8 mouse cellular contexts compared by ENCODE assay signal in the genomic region with DNA sequence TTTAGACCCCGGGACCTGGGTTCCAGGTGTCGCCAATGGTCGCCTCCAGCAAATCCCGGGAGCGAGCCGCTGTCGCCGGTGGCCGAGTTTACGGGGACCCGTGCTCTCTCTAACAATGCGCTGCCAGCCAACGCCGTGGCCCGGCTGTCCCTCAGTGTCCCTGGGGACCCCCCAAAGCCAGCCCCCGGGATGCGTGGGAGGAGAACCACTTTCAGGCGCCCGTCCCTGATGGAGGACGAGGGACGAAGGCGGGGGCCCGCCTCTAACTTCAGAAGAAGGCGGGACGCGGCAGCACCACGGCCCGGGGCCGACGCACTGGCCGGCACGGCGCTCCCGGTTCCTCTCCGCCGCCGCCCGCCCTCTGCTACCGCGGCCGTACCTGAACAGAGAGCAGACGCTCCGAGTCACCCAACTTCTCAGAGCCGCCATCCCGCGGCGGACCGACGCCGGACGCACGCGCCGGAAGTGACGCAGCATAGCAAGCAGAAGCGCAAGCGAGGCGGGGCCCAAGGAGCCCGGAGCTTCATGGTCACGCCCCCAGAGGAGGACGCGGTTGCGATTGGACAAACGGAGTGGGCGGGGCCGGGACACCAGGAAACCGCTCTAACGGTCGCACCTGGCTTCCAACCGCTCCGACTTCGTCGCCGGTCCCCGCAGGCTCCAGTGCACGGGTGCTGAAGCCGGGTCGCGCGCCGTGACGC. TPM values are rescaled to one million over a fixed set of nuclear protein-coding genes. Genes with fewer than 3 reads are reported as not detected.
DNase-seq lines count a peak whose midpoint lies in the region; ATAC-seq lines count a peak whose summit lies in the region.

A gene (minus strand): TSS at position 485 of the 701 bp plus-strand sequence.

- H3K27me3 ChIP-seq in lung, embryonic 16.5 days (ENCODE audit: control insufficient read depth, insufficient read depth, low read depth, low read length) = no peaks in the 10 kb centered on the region

- H3K4me1 ChIP-seq in lung, embryonic 16.5 days (replicated peaks; ENCODE audit: control insufficient read depth, insufficient read depth, low read length) = peaks cover 11% of the 10 kb centered on the region

- peak within 1 kb of the TSS; percentile 24; the same call in 1 of the 2 replicates for H3K27ac ChIP-seq in lung, embryonic 16.5 days (ENCODE audit: low read length)

- no peaks in the 10 kb centered on the region for H3K9me3 ChIP-seq in lung, embryonic 16.5 days (ENCODE audit: control insufficient read depth, low read length)

- H3K36me3 ChIP-seq in lung, embryonic 16.5 days (ENCODE audit: control insufficient read depth, insufficient read depth, low read length) = no peaks in the 10 kb centered on the region; the same call in 1 of the 2 replicates

- H3K4me2 ChIP-seq in lung, embryonic 16.5 days (ENCODE audit: low read depth, low read length) = peak within 1 kb of the TSS; percentile 68

- ATAC-seq in hematopoietic stem cell, adult 5-6 weeks (replicated peaks in 1 of 2; ENCODE audit: insufficient read depth in 1 of 2, low FRiP score in 2 of 2, low TSS enrichment in 1 of 2, low read depth in 1 of 2, poor library complexity in 2 of 2, severe bottlenecking in 2 of 2) = peak; percentile 93 to 95
- ATAC-seq in lung, embryonic 16.5 days (ENCODE audit: low read depth) = peak; percentile 99

- peak within 1 kb of the TSS; percentile 89 for H3K9ac ChIP-seq in lung, embryonic 16.5 days (ENCODE audit: low read length)

- under 1% methylated on average over 77 of the region's 82 CpGs for WGBS in lung, embryonic 16.5 days

- DNase-seq in MEL-GATA-1-ER (ENCODE audit: extremely low read depth, low read depth) = peak; percentile 80
- peak; percentile 96 for DNase-seq in cerebellum, adult 8-10 months
- peak; percentile 97 for DNase-seq in forelimb bud, embryonic 11.5 days (ENCODE audit: low read depth, low spot score)
- peak; percentile 92 for DNase-seq in layer of hippocampus, adult 9-10 months (ENCODE audit: low spot score)
- peak; percentile 96 for DNase-seq in ovary, postnatal 10 days (ENCODE audit: low spot score)
- DNase-seq in thymus, postnatal 10 days (ENCODE audit: low spot score in 2 of 2) = peak; percentile 99

- peak within 1 kb of the TSS; percentile 88 for H3K4me3 ChIP-seq in lung, embryonic 16.5 days (ENCODE audit: low read length)

RNA-seq across cellular contexts. Expression of the gene that starts here (rescaled TPM):
- 58.4 and 69.0 TPM in 2 replicates for total RNA-seq in hematopoietic stem cell, adult 5-6 weeks (2017)
- 104 and 113 TPM in 2 replicates for polyA plus RNA-seq in lung, embryonic 16.5 days (2015; fragmentation: Nextera tagmentation; extraction: Ambion mirVana)

Comparison
In these comparisons a context has a peak if more than half of its experiments do, and no peak if none do; other contexts are left out.
1. Peak in every context shown above with its lines: DNase-seq, ATAC-seq, H3K4me3 ChIP-seq and H3K27ac ChIP-seq.